Mouse (Mus musculus): ENCODE data around the gene Bysl.

DNA sequence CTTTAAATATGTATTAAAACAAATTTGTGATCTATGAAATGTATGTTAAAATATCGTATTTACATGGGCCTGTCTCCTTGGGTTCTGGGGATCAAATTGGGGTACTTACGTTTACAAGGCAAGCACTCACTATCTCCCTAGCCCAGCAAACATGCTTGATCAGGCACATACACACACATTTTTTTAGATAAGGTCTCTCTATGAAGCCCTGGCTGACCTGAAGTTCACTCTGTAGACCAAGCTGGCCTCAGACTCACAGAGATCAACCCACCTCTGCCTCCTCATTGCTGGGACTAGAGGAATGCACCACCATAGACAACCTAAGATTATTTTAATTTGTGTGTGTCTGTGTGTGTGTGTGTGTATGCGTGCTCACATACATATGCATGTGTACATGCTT is 42.9 kb downstream of the Bysl start:
- TF ChIP-seq POLR2A (IDR thresholded peaks at IDR 0.05; ENCODE audit: control insufficient read depth in 1 of 2, insufficient read depth in 1 of 2, low read depth in 1 of 2, low read length in 2 of 2, poor library complexity in 1 of 2) (no peak), UBTF (IDR thresholded peaks at IDR 0.05; ENCODE audit: borderline replicate concordance, insufficient read depth, low read depth, low read length) (no peak), CTCF (IDR thresholded peaks at IDR 0.05 in 2 of 3, conservative IDR thresholded peaks at IDR 0.05 in 1 of 3; ENCODE audit: control insufficient read depth in 1 of 3, insufficient read depth in 1 of 3, low read depth in 2 of 3, low read length in 3 of 3, poor library complexity in 1 of 3, severe bottlenecking in 1 of 3) (no peak), USF1 (IDR thresholded peaks at IDR 0.05; ENCODE audit: low read depth, low read length) (no peak), CHD2 (IDR thresholded peaks at IDR 0.05; ENCODE audit: low read length) (no peak)

All from MEL (cell line).